Mouse (Mus musculus) urinary bladder, postnatal 25 days (tissue): ENCODE data around the gene Allc.

Source experiments
- DNase-seq: peaks from one replicate; pipeline ENCODE4 v3.0.0; 2022; ENCODE audit warnings: low spot score

Allc gene

DNA sequence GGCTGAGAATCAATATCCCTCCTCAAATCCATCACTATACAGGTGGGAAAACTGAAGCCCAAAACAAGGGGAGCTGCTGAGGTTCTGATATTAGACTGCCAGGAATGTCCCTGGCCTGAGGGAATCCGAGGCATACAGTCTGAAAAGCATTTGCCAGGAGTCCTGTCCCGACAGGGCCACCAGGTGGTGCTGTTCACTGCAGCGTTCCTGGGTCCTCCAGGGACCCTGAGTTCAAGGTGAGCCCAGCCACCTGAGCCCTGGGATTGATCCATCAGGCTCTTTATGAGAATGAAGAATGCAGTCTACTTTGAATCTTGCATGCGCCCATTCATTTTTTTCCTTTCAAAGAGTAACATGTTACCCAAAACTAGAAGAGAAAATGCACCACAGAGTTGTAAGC, 3.2 kb downstream of the Allc start:
- no peak for DNase-seq

GRCm38 (mm10) chr12:28578147-28578546, 4.2 kb downstream of the Allc start:
- no peak for DNase-seq

GRCm38 (mm10) chr12:28575366-28576070, 6.8 kb downstream of the Allc start:
- DNase-seq, result no peak

- DNase-seq, result no peak
These were observed 10.1 kb downstream of the Allc start for GRCm38 (mm10) chr12:28572241-28572640.

GRCm38 (mm10) chr12:28552299-28552698, 30.0 kb downstream of the Allc start, which contains the start of gene Dcdc2c:
TSS of gene Dcdc2c (minus strand) at chr12:28552399.
- DNase-seq, result no peak

DNA sequence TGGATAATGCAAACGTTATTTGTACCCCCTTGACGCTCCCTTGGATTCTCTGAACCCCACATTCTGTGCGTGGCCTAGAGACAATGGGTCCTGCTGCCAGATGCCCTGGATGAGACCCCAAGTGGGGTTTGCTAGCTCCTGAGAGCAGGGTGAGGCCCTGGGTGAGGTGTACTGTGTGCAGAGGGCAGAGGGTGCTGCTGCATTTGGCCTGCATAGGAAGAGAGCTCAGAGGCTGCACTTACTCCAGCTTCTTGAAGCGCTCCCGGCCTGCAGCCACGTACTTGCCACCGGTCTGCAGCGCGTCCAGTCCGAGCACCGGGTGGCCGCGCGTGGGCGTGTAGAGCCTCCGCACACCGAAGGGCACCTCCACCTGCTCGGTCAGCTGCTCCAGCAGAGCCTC, 30.5 kb downstream of the Allc start:
- no peak for DNase-seq

DNA sequence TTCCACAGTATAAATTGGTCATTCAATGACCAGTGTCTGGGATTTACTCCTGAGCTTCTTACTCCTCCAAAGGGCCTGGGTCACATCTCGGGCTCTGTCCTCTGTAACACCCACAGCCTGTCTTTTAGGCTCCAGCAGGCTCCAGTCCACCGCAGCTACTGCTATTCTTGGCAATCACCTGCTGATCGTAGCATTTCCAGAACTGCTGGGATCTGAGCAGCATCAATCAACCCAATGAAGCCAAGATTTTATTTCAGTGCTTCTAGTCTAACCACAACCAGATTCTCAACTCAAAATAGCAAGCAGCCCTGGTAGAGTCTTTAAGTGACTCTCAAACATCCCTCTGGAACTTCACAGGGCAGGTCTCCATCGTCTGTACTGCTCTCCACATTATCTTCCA, 33.4 kb downstream of the Allc start:
- DNase-seq, result no peak

DNA sequence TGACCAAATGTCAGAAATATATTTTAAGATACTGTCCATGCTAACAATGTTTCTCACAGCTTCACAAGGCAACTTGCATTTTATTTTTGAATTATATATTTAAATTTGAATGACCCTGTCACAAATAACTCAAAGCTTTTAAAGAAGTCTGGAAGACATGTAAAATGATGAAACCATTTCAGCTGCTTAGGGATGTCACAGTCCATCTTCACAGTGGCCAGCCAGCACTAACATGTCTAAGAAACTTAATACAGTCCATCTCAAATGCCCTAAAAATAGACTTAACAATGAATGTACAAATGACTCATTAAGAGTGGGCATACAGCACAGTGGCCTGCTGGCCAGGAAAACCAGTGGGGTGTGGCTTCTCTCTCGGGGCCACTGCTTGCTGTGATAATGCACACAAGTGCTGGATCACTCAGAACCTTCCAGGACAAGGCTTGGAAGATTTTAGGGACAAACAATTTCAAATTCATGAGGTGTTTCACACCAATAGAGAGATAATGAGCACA, 68.0 kb downstream of the Allc start:
- DNase-seq, result no peak

DNA sequence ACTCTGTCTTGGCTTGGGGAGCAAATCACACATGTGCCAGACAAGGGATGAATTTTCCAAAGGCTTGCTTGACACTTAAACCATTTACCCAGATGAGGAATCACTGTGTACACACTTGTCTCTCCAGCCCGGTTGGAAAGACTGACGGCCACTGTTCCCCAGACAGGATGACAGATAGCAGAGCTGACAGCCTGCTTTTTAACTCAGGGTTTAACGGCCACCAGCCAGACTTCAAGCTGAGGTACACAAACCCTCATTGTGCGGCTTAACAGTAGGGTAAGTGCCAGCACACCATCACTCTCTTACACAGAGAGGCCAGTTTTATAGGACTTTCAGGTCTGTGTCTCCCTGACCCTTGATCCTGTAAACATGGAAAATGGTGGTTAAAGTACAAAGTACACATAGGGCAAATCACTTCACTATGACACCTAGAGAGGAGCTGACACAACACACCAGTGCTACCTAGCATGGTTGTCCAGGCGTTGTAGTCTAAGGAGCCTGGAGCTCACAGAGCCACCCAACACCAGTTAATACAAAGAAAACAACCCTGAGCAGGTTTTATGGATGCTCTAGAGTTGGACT, 72.5 kb downstream of the Allc start:
- DNase-seq, result no peak
